Mouse (Mus musculus) liver, embryonic 14.5 days (tissue): ENCODE data around the gene Cdk11b.

Source experiments
- CTCF ChIP-seq: IDR thresholded peaks from 2 replicates; pipeline ENCODE4 v1.5.1; 2016; ENCODE audit warnings: antibody characterized with exemption, low read depth, control low read depth
- EP300 ChIP-seq: IDR thresholded peaks from 2 replicates; pipeline ENCODE4 v1.6.1; 2016; ENCODE audit warnings: antibody characterized with exemption, low read depth

- TF ChIP-seq CTCF (no peak), EP300 (no peak)
Measured at GRCm38 (mm10) chr4:155595777-155596176, 28.9 kb upstream of the Cdk11b start.
